Mouse (Mus musculus) lung, embryonic 14.5 days (tissue): ENCODE measurements around the gene Shtn1. TPM values are rescaled to one million over a fixed set of nuclear protein-coding genes. Genes with fewer than 3 reads are reported as not detected.

Source experiments
- ATAC-seq: fragments of 200-750 bp; cut with Nextera tagmentation; 2 replicates; pipeline ENCODE4 v1.8.0; 2017; ENCODE audit warnings: mild to moderate bottlenecking, moderate TSS enrichment, moderate library complexity; ENCODE audit not compliant: insufficient read depth
- DNase-seq: peaks from one replicate; pipeline ENCODE4 v3.0.0-alpha.2; 2015
- H3K27ac ChIP-seq: fragments of 300-500 bp; sonication (generic); 2 replicates; pipeline ENCODE4 v1.5.1; 2014; ENCODE audit warnings: low read depth, mild to moderate bottlenecking, moderate library complexity
- H3K27me3 ChIP-seq: fragments of 300-500 bp; sonication (generic); 2 replicates; pipeline ENCODE4 v1.6.1; 2014; ENCODE audit warnings: low read length, control low read depth; ENCODE audit not compliant: insufficient read depth
- H3K36me3 ChIP-seq: fragments of 300-500 bp; sonication (generic); 2 replicates; pipeline ENCODE4 v1.6.1; 2014; ENCODE audit warnings: control low read depth; ENCODE audit not compliant: insufficient read depth
- H3K4me1 ChIP-seq: fragments of 300-500 bp; sonication (generic); 2 replicates; pipeline ENCODE4 v1.6.1; 2014; ENCODE audit warnings: antibody characterized with exemption, control low read depth; ENCODE audit not compliant: insufficient read depth
- H3K4me2 ChIP-seq: fragments of 300-500 bp; sonication (generic); 2 replicates; pipeline ENCODE4 v1.6.1; 2014; ENCODE audit warnings: mild to moderate bottlenecking
- H3K4me3 ChIP-seq: fragments of 300-500 bp; sonication (generic); 2 replicates; pipeline ENCODE4 v1.5.1; 2014; ENCODE audit warnings: low read depth, low read length
- H3K9ac ChIP-seq: fragments of 300-500 bp; sonication (generic); 2 replicates; pipeline ENCODE4 v1.6.1; 2014
- H3K9me3 ChIP-seq: fragments of 300-500 bp; sonication (generic); 2 replicates; pipeline ENCODE4 v1.6.1; 2016; ENCODE audit warnings: low read depth, low read length, control low read depth
- CTCF ChIP-seq: IDR thresholded peaks from 2 replicates; pipeline ENCODE4 v1.5.1; 2016; ENCODE audit warnings: antibody characterized with exemption, low read depth
- WGBS: fragments of 180-500 bp; shearing (Covaris S2); extraction: QIAGEN DNeasy Blood & Tissue Kit; methylation state at CpG from one replicate; pipeline ENCODE4 v1.1.7; 2014; 5-methylcytosine and 5-hydroxymethylcytosine counted together
- polyA plus RNA-seq: library from polyadenylated mRNA; unstranded; fragments of >200 nt; fragmentation: Nextera tagmentation; extraction: Ambion mirVana; gene quantifications from 2 replicates; pipeline ENCODE4 v1.2.1, GENCODE M21; 2014

Shtn1 gene
- polyA plus RNA-seq, 1 experiment from 2014 or later, result 6.6 TPM

GRCm38 (mm10) chr19:59066670-59067069 lies 9.2 kb downstream of the Shtn1 start:
- no peaks in the 10 kb centered on the region for H3K36me3 ChIP-seq
- no peak overlapping the region for H3K27ac ChIP-seq
- no peak overlapping the region for H3K4me3 ChIP-seq
- H3K9me3 ChIP-seq, result no peaks in the 10 kb centered on the region
- ATAC-seq, result no peak
- H3K4me2 ChIP-seq, result no peak overlapping the region
- no peak for DNase-seq
- H3K27me3 ChIP-seq, result no peaks in the 10 kb centered on the region
- H3K9ac ChIP-seq, result no peak overlapping the region
- 76% methylated on average over 2 of the region's 2 CpGs for WGBS
- H3K4me1 ChIP-seq, result no peaks in the 10 kb centered on the region
- no peak for TF ChIP-seq CTCF

- no peaks in the 10 kb centered on the region for H3K27me3 ChIP-seq
- ATAC-seq (no peak), DNase-seq (peak; percentile 8)
- H3K4me3 ChIP-seq, result no peak overlapping the region
- no peak overlapping the region for H3K9ac ChIP-seq
- H3K4me1 ChIP-seq, result no peaks in the 10 kb centered on the region
- no peak for TF ChIP-seq CTCF
- no peak overlapping the region for H3K27ac ChIP-seq
- whole genome bisulfite sequencing, result 51% methylated on average over 5 of the region's 5 CpGs
- no peaks in the 10 kb centered on the region for H3K36me3 ChIP-seq
- no peak overlapping the region for H3K4me2 ChIP-seq
- H3K9me3 ChIP-seq, result no peaks in the 10 kb centered on the region
Observed at GRCm38 (mm10) chr19:59066115-59066514, 9.8 kb downstream of the Shtn1 start.

DNA sequence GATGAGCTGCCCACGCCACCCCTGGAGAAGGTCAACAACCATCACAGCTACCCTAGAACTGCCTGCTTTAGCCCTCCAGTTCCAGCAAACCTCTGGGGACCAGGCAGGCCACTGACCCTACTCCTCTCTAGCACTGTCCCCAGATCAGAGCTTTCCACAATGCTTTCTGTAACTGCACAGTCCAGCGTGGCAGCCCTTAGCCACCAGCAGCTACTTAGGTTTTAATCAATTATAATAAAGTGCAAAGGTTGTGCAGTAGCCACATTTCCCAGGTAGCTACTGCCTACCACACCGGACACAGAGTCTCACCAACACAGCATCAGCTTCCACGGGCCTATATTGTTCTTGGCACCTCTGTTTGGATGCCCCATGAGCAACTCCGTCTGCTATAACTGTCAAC lies 11.3 kb downstream of the Shtn1 start:
- H3K4me1 ChIP-seq, result no peaks in the 10 kb centered on the region
- TF ChIP-seq CTCF, result no peak
- H3K27me3 ChIP-seq, result no peaks in the 10 kb centered on the region
- 86% methylated on average over 5 of the region's 5 CpGs for WGBS
- no peaks in the 10 kb centered on the region for H3K9me3 ChIP-seq
- H3K4me3 ChIP-seq, result no peak overlapping the region
- DNase-seq, result no peak
- H3K36me3 ChIP-seq, result no peaks in the 10 kb centered on the region
- H3K4me2 ChIP-seq, result no peak overlapping the region
- no peak overlapping the region for H3K9ac ChIP-seq
- ATAC-seq, result no peak
- H3K27ac ChIP-seq, result no peak overlapping the region

DNA sequence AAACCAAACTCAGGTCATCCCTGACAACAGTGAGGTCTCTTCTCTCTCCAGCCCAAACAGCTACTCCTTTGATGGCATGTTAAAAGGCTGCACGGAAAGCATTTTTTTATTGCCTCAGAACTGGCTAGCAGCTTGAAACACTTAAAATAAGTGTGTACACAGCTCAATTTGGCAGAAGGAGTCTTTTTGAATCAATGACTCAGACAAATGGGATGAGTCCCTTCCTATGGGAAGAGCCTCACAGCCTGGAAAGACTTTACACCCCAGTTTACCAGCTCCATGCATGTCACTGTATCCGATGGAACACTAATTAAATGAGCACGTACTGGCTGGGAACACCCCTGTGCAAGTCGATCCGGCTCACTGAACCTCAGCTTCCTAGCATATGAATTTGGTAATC lies 12.3 kb downstream of the Shtn1 start:
- H3K9ac ChIP-seq, result no peak overlapping the region
- ATAC-seq (no peak), DNase-seq (no peak)
- no peaks in the 10 kb centered on the region for H3K27me3 ChIP-seq
- no peak overlapping the region for H3K4me3 ChIP-seq
- H3K36me3 ChIP-seq, result no peaks in the 10 kb centered on the region
- no peaks in the 10 kb centered on the region for H3K4me1 ChIP-seq
- no peak overlapping the region for H3K27ac ChIP-seq
- H3K9me3 ChIP-seq, result no peaks in the 10 kb centered on the region
- no peak overlapping the region for H3K4me2 ChIP-seq
- 87% methylated on average over 5 of the region's 5 CpGs for WGBS
- TF ChIP-seq CTCF, result no peak

GRCm38 (mm10) chr19:59058105-59058504 lies 17.8 kb downstream of the Shtn1 start:
- no peak overlapping the region for H3K27ac ChIP-seq
- no peak for TF ChIP-seq CTCF
- H3K4me1 ChIP-seq, result no peaks in the 10 kb centered on the region
- H3K36me3 ChIP-seq, result no peaks in the 10 kb centered on the region
- no peaks in the 10 kb centered on the region for H3K9me3 ChIP-seq
- no peak for ATAC-seq
- H3K4me3 ChIP-seq, result no peak overlapping the region
- 82% methylated on average over 4 of the region's 4 CpGs for WGBS
- no peak overlapping the region for H3K4me2 ChIP-seq
- no peak for DNase-seq
- H3K9ac ChIP-seq, result no peak overlapping the region
- H3K27me3 ChIP-seq, result no peaks in the 10 kb centered on the region

- Histone ChIP-seq H3K4me1 (no peaks in the 10 kb centered on the region), H3K4me3 (no peak overlapping the region), H3K9ac (no peak overlapping the region), H3K27me3 (no peaks in the 10 kb centered on the region), H3K36me3 (no peaks in the 10 kb centered on the region), H3K9me3 (no peaks in the 10 kb centered on the region), H3K4me2 (no peak overlapping the region), H3K27ac (no peak overlapping the region)
- WGBS, result 18% methylated on average over 5 of the region's 5 CpGs
- no peak for ATAC-seq
- DNase-seq, result no peak
- no peak for TF ChIP-seq CTCF
Observed at GRCm38 (mm10) chr19:59057366-59057765, 18.5 kb downstream of the Shtn1 start.

DNA sequence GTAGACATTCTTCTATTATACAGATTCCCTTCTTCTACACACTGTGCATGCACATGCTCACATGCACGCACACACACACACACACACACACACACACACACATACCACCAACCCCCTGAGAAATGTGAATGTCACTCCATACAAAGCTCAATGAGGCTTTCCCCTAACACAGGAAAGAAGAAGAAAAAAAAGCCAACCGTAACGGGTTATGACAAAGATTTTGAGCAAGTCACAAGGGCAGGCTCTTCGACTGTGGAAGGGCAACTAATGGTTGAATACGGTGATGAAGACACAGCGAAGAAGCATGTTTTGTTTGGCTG lies 21.3 kb downstream of the Shtn1 start:
- Histone ChIP-seq H3K4me3 (no peak overlapping the region), H3K27ac (no peak overlapping the region), H3K4me1 (no peaks in the 10 kb centered on the region), H3K4me2 (no peak overlapping the region), H3K36me3 (no peaks in the 10 kb centered on the region), H3K9ac (no peak overlapping the region), H3K9me3 (no peaks in the 10 kb centered on the region), H3K27me3 (no peaks in the 10 kb centered on the region)
- no peak for TF ChIP-seq CTCF
- 75% methylated on average over 6 of the region's 6 CpGs for WGBS
- DNase-seq (no peak), ATAC-seq (no peak)

- no peak for TF ChIP-seq CTCF
- H3K4me3 ChIP-seq, result no peak overlapping the region
- no peaks in the 10 kb centered on the region for H3K9me3 ChIP-seq
- H3K36me3 ChIP-seq, result no peaks in the 10 kb centered on the region
- H3K9ac ChIP-seq, result no peak overlapping the region
- DNase-seq, result no peak
- H3K27me3 ChIP-seq, result no peaks in the 10 kb centered on the region
- no peaks in the 10 kb centered on the region for H3K4me1 ChIP-seq
- WGBS, result 87% methylated on average over 6 of the region's 6 CpGs
- no peak for ATAC-seq
- H3K4me2 ChIP-seq, result no peak overlapping the region
- no peak overlapping the region for H3K27ac ChIP-seq
Observed at GRCm38 (mm10) chr19:59053931-59054631, 21.8 kb downstream of the Shtn1 start.
